Mouse (Mus musculus): ENCODE results near the gene Mybphl.

The Mybphl gene

DNA sequence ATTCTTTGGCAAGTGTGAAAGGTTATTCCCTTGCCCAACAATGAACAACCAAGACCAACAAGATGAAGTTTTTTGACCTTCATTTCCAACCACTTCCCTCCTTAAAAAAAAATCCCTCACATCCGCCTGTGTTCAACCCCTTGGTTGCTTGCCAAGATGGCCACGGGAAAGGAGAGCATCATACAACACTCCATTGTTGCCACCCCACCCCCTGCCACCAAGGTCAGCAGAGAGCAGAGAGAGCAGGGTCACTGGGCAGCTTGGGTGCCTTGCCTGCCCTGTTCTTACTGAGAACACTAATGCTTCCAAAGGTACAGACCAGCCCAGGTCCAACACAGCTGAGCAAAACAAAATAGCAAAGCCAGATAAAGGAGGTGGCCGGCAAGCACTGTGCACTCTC is 7.6 kb downstream of the Mybphl start:
- peak; percentile 71 for DNase-seq (ENCODE audit: low read depth, low spot score)

DNA sequence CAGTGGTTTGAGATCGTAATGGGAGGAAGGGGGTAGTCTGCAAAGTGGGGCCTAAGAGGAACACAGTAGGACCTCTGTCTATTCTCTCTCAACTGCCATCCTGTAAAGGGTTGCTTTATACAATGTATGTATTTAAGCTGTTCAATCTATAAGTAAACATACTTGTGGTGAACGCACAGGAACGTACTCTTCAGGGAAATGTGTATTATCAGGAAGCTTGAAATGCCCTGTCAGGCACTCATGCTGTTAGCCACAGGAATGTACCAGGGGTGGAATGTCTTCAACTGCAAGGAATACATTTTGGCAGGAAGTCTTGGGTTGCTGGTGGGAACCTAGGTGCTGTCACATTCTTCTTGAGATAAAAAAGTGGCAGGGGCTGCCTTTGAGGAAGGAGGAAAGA is 8.0 kb downstream of the Mybphl start:
- no peak for DNase-seq (ENCODE audit: low read depth, low spot score)

DNA sequence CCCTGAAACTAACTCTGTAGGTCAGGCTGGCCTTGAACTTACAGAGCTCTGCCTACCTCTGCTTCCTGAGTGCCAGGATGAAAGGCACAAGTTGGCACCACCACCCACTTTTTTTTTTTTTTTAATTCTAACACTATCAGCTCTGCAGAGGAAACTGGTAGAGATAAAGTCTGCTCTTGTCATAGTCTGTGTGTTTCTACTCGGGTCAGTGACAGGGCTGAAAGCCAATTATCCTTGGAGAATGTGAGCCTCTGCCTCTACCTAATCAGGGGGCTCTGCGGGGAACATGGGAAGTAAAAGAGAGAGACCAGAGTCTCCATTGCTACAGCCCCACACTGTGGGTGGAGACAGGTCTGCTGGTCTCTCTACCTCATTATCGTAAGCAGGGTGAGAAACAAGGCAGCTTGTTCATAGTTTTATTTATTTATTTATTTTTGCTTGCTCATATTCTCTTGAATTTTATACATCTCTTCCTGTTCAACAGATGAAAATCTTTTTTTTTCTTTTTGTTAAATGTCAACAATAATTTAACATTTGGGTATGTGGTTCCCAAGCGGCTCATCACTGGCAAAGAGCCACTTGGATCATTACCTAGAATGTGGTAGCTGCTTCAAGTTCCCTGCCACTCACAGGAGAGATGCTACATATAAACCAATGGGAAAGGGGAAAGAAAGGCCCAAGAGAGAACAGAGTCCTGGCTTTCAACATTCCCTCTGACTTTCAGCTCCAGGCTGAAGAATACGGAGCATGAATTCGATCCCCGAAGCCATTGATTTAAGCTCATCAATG is 14.4 kb downstream of the Mybphl start:
- DNase-seq (ENCODE audit: low read depth, low spot score): peak; percentile 73

DNA sequence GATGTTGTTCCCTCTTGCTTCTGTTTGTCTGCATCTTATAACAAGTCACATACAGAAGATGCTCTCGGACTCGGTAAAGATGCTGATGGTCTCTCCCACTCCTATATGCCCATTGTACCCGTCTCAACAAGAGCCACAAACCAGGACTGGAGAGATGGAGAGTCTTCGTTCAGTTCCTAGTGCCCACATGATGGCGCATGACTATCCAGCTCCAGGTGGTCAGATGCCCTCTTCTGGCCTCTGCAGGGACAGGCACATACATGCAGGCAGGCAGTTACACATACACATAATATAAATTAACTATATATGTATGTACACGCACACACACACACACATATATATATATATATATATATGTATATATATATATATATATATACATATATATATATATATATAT is 16.0 kb downstream of the Mybphl start:
- DNase-seq (ENCODE audit: low read depth, low spot score): no peak

DNA sequence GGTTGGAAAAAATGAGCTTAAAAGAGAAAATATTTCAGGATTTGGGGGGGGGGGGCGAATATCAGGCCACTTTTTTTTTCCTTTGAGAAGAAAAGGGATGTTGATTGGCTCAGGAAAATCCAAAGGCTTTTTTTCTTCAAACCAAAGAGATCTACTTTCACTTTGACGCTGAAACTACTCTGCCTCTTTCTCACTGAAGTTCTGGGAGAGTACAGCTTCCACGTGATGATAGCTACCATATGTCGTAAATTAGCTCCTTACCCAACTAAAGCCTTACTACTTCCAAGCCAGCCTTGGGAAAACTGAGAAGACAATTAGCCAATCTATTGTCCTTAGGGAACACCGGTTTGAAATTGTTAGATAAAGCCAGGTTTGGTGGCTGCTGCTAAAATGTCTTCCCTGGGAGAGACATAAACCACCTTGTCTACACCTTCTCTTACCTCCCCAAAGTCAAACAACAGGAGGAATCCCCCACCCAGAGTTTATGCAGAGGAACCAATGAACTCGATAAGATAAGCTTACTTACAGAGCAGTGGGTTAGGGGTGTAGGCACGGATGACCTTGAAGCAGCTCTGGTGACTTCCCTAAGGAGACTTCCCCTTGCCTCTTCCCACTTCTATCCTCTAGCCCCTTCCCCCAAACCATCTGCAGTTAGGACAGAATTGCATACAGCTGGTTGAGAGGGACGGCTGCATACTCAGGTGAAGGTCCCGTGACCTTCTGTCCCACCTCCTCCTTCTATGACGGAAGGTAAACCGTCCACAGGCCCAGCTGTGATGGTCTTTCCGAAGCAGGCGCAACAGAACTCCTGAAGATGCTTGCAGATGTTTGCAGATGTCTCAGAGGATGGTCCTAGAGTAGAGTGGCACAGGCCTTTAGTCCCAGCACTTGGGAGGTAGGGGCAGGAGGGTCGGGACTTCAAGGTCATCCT is 17.5 kb downstream of the Mybphl start:
- DNase-seq (ENCODE audit: low read depth, low spot score): peak; percentile 67

DNA sequence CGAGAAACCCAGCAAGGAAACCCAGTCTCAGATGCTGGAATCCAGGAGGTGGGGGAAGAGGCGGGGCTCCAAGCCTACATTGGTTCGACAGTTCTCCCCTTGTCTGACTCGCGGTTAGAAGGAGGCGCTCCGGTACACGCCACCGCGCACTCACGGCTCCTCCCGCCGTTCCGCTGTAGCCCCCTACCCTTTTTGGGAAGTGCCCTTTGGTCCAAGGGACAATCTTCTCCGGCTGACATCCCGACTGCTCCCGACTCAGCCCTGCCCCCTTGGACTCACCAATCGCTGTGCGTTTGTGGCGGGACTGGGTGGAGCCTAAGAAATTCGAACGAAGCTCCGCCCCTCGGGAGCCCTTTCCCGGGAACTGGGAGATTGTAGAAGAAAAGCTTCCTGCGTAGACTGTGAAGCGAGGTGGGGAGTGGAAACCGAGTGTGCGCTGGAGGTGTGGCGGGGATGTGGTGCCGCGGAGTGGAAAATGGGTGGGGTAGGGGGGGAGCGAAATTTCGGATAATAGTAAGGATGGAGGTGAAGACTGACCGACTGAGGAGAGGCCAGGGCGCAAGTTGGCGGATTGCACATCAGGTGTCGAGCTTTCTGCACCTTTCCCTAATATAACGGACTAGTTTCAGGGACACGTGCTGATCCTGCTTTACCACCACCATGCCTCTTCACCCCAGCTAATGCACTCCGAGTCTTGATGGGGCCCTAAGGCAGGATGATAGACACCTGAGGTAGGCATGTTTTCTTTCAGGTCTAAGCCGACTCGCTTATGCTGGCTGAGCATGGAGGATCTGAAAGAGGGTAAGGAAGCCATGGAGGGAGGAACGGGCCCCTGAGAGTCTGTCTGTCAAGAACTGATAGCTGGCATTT is 19.0 kb downstream of the Mybphl start, which contains the start of gene Psrc1:
TSS of gene Psrc1 (plus strand) at position 355 of the 870 bp plus-strand sequence.
- peak; percentile 90 for DNase-seq (ENCODE audit: low read depth, low spot score)

DNA sequence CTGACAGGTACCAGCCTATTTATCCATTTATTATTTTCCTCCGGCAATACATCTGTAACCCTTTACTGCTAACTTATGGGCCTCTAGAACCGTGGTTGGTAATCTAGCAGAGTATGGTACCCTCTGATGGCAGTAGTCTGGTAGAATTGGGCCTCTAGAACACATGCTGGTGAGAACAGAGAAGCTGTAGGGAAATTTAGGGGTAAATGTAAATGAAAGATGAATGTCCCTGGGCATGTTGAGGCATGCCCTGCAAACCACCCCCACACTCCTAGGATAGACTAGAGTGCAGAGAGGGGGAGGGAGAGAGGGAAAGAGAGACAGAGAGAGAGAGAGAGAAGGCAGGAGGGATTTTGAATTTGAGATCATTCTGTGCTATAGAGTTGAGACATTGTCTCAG is 19.7 kb downstream of the Mybphl start:
- no peak for DNase-seq (ENCODE audit: low read depth, low spot score)

DNA sequence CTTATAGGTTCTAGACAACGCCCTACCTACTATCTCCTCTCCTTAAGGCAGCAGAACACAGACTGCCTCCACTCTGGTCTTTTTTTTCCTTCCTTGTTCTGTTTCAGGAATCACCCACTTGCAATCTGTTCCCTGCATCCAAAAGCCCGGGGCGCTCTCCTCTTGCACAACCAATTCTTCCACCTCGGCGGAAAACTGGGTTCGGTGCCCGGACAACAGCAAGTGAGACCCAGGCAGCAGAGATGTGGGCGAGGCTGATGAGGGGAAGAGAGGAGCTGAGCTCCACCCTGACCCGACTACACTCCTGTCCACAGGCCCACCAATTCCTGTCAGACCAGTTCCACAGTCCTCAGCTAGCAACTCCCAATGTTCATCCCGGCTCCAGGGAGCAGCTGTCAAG is 21.5 kb downstream of the Mybphl start:
- peak; percentile 89 for DNase-seq (ENCODE audit: low read depth, low spot score)

DNA sequence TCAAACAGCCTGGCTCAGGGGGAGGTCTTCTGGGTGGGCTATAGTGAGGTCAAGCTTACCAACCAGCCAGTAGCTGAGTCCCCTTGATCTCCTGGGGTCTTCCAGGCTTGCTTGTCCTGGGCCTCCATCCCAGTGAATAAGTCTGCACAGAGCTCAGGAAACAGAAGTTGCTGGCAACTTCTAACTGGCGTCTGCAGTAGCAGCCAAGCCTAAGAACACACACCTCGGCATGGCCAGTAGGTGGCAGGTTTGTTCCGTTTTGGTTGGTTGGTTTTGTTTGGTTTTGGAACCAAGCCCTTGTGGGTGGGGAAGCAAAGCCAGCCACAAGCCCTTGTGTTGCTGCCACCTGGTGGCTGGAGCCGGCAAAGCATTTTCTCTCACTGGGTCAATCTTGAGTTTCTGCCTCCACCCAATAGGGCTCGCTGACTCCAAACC is 24.4 kb downstream of the Mybphl start:
- peak; percentile 98 for DNase-seq (ENCODE audit: low read depth, low spot score)

DNA sequence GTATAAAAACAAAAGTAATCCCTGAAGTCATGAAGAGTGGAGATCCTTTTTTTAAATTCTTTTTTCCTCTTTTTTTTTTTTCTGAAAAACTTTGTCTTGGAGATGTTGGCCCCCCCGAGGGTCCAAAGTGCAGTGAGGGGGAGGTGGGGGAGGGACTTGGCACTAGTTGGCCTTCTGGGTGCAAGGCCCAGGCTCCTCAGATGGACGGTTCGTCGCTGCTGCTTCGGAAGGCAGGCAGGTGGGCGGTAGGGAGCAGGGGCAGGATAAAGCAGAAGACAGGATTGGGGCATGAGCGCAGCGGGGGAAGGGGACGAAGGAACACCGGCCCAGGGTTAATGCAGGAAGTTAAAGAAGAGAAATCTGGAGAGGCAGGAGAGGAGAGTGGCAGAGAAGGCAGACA is 27.6 kb downstream of the Mybphl start:
- DNase-seq (ENCODE audit: low read depth, low spot score): no peak

DNA sequence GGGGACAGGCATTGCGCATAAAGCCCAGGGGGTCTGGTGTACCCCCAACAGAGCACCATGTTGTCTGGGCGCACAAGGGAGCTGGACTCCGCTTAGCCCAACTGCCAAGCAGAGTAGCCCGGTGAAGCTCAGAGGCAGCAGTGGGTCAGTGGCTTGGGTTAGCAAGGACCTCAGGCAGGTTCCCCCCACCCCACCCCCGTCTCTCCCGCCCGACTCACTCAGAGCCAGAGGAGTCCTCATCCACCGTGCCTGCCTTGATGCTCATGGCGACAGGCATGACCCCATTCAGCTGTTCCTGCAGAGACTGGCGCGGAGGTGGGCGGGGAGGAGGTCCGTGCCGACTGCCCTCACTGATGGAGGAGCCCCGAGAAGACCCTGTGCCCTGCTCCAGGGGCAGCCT is 28.1 kb downstream of the Mybphl start:
- DNase-seq (ENCODE audit: low read depth, low spot score): no peak

DNA sequence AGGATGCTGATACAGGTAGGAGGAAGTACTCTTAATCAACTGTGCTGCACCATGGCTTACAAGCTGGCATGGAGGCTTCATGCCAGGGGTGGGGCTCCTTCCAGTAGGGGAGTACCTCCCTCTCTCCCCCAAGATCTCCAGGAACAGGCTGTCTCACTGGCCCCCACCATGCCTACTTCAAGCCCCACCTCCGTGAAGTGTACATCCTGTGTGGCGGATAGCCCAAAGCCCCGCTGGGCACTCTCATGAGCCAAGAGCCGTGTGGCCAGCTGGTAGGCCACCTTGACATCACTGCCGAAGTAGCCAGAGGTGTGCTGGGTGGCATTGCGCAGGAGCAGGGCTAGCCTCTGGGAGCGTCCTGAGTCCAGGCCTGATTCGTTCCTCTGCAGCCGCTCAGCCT is 33.6 kb downstream of the Mybphl start:
- DNase-seq (ENCODE audit: low read depth, low spot score): no peak

DNA sequence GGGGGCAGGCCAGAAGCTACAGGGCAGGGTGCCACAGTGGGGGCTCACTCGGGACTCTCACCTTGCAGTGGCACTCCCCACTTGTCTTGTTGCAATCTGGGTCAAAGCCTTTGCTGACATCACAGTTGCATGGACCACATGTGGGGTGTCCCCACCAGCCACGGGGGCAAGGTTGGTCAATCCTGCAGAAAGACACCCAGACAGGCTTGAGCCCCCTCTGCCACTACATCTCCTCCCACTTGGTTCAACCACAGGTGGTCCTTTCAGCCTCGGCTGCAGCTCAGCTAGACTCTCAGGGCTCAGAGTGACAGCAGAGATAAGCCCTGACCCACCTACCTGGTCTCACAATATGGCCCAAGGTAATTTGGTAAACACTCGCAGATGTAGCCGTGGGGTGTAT is 35.7 kb downstream of the Mybphl start:
- no peak for DNase-seq (ENCODE audit: low read depth, low spot score)

DNA sequence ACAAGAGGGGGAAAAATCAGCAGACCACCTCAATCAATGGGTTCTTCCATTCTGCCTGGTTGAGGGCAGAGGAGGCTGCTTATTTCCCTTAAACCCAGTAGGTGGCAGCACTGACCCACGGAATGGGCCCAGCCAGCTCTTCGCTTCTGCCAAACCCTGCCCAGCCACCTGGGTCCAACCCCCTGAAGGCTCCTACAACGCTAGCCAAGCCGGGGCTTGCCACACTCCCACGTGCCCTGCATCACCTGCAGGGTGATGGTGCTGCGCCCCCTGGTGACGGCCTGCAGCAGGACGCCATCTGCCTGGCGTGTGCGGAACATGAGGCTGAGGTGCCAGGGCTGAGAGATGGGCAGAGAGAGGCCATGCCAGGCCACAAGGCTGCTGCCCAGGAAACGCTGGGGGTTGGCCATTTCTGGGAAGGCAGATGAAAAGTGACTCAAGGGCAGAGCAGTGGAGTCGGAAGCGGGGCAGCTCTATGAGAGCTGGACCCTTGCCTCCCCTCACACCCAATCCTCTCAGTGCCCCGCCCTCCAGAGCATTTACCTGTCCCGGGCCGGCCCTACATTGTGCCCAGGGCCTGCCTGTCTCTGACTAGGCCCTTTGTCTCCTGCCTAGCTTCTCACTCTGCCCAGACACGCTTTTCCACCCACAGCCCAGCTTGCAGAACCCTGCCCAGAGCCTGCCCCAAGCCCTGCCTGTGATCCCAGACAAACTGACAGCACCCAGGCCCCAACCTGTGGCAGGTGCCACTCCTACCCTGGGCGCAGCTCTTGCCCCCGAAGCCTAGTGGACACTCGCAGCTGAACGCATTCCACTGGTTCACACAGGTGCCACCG is 37.2 kb downstream of the Mybphl start:
- peak; percentile 98 for DNase-seq (ENCODE audit: low read depth, low spot score)

DNA sequence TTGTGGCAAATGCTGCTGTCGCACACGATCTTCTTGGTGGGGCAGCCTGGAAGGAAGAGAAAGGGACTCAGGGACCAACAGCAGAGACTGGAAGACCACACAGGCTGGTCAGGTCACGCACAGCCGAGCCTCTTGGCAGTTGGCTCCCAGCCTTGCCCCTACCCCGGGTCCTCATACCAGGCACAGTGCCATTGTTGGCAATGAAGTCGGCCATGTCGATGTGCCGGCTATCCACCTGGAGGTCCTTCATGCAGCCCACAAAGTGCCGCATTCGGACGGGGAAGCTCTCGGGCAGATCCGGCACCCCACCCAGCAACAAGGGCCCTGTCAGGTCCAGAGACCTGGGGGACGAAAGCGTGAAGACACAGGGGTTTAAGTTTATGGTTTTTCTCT is 37.8 kb downstream of the Mybphl start:
- no peak for DNase-seq (ENCODE audit: low read depth, low spot score)

DNA sequence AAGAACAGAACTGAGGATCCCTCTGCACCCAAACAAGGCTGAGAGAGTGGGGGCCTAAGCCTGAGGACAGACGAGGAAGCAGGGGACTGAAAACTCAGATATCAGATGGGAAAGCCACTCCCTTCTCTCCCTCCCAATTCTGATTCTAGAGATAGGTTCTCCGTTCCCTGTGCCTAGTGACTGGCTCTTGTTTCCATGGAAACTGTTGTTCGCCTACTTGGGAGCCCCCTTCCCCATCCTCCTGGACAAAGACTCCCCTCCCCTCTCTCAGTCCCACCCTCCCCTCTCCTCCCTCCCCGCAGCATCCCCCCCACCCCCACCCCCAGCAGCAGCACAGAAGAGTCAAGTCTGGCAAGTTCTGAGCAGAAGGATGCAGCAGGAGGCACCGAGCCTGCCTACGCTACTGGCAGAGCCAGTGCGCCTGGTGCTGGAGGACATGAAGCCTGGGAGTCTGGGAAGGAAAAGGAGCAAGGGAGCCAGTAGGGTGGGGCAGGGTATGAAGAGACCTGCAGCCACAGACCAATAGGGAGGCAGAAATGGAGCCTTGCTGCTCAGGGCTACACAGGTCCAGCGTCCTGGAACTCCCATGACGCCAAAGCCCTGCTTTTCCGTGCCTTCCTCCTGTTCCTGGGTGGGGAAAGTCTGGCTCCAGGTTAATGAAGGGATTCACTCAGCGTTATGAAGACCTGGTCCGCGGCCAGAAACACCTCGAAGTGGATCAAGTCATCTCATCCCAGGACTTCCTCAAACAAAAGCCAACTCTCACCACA is 41.0 kb downstream of the Mybphl start:
- DNase-seq (ENCODE audit: low read depth, low spot score): peak; percentile 91

DNA sequence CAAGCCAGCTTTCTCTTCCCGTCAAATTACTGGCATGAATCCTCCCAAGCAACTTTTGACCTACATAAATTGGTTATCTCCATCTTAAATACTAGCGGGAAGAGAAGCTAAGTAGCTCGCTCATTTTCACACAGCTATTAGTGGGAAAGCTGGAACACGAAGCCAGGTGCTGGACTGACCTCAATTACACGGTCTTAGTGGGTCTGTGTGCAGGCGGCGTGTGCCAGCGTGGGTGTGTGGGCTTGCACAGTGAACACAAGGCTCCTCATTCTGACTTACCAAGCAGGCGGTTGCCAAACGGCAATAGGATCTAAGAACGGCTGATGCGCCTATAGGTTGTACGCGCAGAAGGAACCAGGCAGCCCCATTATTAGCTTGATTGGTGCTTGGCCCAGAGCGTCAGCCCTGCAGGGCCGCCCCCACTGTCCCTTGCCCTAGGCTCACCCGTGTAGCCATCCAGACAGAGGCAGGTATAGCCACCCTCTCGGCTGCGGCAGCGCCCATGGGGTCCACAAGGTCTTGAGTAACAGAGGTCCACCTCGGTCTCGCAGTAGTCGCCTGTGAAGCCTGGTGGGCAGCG is 41.7 kb downstream of the Mybphl start:
- peak; percentile 71 for DNase-seq (ENCODE audit: low read depth, low spot score)

DNA sequence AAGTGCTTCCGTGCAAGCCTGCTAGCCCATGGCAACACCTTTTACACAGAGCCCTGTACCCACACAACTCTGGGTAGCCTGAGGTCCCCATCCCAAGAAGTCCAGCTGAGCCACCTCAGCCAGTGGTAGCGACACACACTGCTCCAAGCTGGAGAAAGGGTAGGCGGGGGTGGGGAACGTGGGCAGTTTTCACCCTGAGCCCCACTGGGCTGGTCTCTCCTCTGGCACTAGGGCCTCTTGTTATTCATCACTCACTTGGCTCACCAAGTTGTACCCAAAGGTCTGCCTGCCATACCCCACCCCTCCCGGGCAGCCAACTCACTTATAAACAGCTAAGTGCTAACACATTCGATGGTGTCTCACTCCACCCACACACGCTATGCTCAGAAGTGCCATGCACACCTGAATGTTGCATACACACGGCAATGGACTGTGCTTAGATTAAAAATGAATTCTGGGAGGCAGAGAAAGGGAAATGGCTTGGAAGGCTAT is 43.9 kb downstream of the Mybphl start:
- DNase-seq (ENCODE audit: low read depth, low spot score): peak; percentile 44

DNA sequence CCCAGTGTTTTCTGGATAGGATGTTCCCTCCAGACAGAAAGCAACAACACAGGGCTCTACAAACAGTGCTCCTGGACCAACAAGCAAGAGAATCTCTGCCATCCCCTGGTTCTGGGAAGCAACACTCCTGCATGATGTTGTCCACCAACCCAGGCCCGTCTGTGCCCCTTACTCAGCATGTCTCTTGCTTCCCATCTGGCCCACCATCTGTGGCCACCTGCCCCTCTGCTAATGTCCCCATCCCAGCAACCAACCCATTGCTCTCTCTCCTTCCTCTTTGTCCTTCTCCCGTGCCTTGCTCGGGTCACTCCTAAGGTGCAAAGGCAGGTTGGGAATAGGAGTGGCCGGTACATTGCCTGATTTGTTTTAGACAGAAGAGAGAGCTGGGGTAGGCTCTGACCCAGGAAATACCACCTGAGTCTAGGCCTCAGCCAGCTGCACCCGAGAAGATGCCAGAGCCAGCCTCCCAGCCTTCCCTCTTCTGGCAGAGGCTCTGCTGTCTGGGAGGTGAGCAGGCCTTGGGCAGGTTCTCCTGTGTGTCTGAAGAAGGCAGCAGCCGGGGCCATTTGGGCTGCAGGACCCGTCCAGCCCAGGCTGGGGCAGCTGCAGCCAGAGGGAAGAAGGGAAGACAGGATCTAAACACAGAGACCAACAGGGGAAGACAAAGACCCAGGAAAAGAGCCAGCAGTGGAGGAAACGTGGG is 45.1 kb downstream of the Mybphl start:
- peak; percentile 63 for DNase-seq (ENCODE audit: low read depth, low spot score)
